Mouse (Mus musculus) embryonic facial prominence, embryonic 13.5 days (tissue): ENCODE results near the gene Elmod1. TPM values are rescaled to one million over a fixed set of nuclear protein-coding genes. Genes with fewer than 3 reads are reported as not detected.

Experiments
- ATAC-seq: fragments of 200-750 bp; cut with Nextera tagmentation; 2 replicates; pipeline ENCODE4 v1.8.0; 2017; ENCODE audit warnings: low read depth; ENCODE audit not compliant: insufficient number of reproducible peaks, insufficient read depth, low FRiP score, low TSS enrichment
- H3K27ac ChIP-seq: fragments of 300-500 bp; sonication (generic); 2 replicates; pipeline ENCODE4 v1.5.1; 2015; ENCODE audit warnings: moderate library complexity, mild to moderate bottlenecking, inconsistent platforms
- H3K27me3 ChIP-seq: fragments of 300-500 bp; sonication (generic); 2 replicates; pipeline ENCODE4 v1.6.1; 2015; ENCODE audit warnings: mild to moderate bottlenecking, inconsistent platforms
- H3K36me3 ChIP-seq: fragments of 300-500 bp; sonication (generic); 2 replicates; pipeline ENCODE4 v1.6.1; 2015; ENCODE audit warnings: mild to moderate bottlenecking, inconsistent platforms
- H3K4me1 ChIP-seq: fragments of 300-500 bp; sonication (generic); 2 replicates; pipeline ENCODE4 v1.6.1; 2015; ENCODE audit warnings: inconsistent platforms
- H3K4me2 ChIP-seq: fragments of 300-500 bp; sonication (generic); 2 replicates; pipeline ENCODE4 v1.6.1; 2015; ENCODE audit warnings: moderate library complexity, mild to moderate bottlenecking, inconsistent platforms
- H3K4me3 ChIP-seq: fragments of 300-500 bp; sonication (generic); 2 replicates; pipeline ENCODE4 v1.5.1; 2015; ENCODE audit warnings: mild to moderate bottlenecking, inconsistent platforms
- H3K9ac ChIP-seq: fragments of 300-500 bp; sonication (generic); 2 replicates; pipeline ENCODE4 v1.6.1; 2015; ENCODE audit warnings: mild to moderate bottlenecking, inconsistent platforms
- H3K9me3 ChIP-seq: fragments of 300-500 bp; sonication (generic); 2 replicates; pipeline ENCODE4 v1.6.1; 2016; ENCODE audit warnings: inconsistent platforms
- WGBS: fragments of 180-500 bp; shearing (Covaris S2); methylation state at CpG from one replicate; pipeline ENCODE4 v1.1.7; 2015; ENCODE audit warnings: mixed read lengths; 5-methylcytosine and 5-hydroxymethylcytosine counted together
- polyA plus RNA-seq: library from polyadenylated mRNA; unstranded; fragments of >200 nt; fragmentation: Nextera tagmentation; extraction: Ambion mirVana; gene quantifications from 2 replicates; pipeline ENCODE4 v1.2.1, GENCODE M21; 2015

Gene Elmod1
- polyA plus RNA-seq, 1 experiment from 2014 or later = 0.67 TPM

GRCm38 (mm10) chr9:53957021-53957420, 18.1 kb downstream of the Elmod1 start:
- WGBS = 74% methylated on average over 11 of the region's 11 CpGs

GRCm38 (mm10) chr9:53954853-53955252, 20.2 kb downstream of the Elmod1 start:
- H3K36me3 ChIP-seq = no peaks in the 10 kb centered on the region
- no peaks in the 10 kb centered on the region for H3K4me1 ChIP-seq
- H3K27ac ChIP-seq = no peak overlapping the region
- no peak overlapping the region for H3K9ac ChIP-seq
- H3K4me2 ChIP-seq = no peak overlapping the region
- H3K9me3 ChIP-seq = no peaks in the 10 kb centered on the region
- H3K4me3 ChIP-seq = no peak overlapping the region
- ATAC-seq = no peak
- 18% methylated on average over 6 of the region's 6 CpGs for WGBS
- H3K27me3 ChIP-seq = no peaks in the 10 kb centered on the region

More at GRCm38 (mm10) chr9:53957021-53957420, 18.1 kb downstream of the Elmod1 start:
- H3K36me3 ChIP-seq = no peaks in the 10 kb centered on the region
- ATAC-seq = no peak
- H3K4me1 ChIP-seq = no peaks in the 10 kb centered on the region
- no peaks in the 10 kb centered on the region for H3K9me3 ChIP-seq
- H3K27ac ChIP-seq = no peak overlapping the region
- H3K4me3 ChIP-seq = no peak overlapping the region
- H3K9ac ChIP-seq = no peak overlapping the region
- H3K4me2 ChIP-seq = no peak overlapping the region
- no peaks in the 10 kb centered on the region for H3K27me3 ChIP-seq

- H3K4me3 ChIP-seq = no peak overlapping the region
- 91% methylated on average over 2 of the region's 2 CpGs for WGBS
- H3K9ac ChIP-seq = no peak overlapping the region
- no peaks in the 10 kb centered on the region for H3K27me3 ChIP-seq
- H3K27ac ChIP-seq = no peak overlapping the region
- ATAC-seq = no peak
- no peak overlapping the region for H3K4me2 ChIP-seq
- no peaks in the 10 kb centered on the region for H3K9me3 ChIP-seq
- no peaks in the 10 kb centered on the region for H3K36me3 ChIP-seq
- peaks cover 4% of the 10 kb centered on the region; the same call in 1 of the 2 replicates for H3K4me1 ChIP-seq
These were observed 27.6 kb downstream of the Elmod1 start for GRCm38 (mm10) chr9:53947463-53947862.

- H3K4me1 ChIP-seq = 0 out of 2 replicates have a peak, but pooled peaks cover 3% of the 10 kb centered on the region
- WGBS = 74% methylated on average over 3 of the region's 3 CpGs
- H3K4me3 ChIP-seq = no peak overlapping the region
- ATAC-seq = no peak
- H3K27me3 ChIP-seq = no peaks in the 10 kb centered on the region
- no peaks in the 10 kb centered on the region for H3K9me3 ChIP-seq
- no peak overlapping the region for H3K27ac ChIP-seq
- H3K4me2 ChIP-seq = no peak overlapping the region
- no peaks in the 10 kb centered on the region for H3K36me3 ChIP-seq
- H3K9ac ChIP-seq = no peak overlapping the region
These were observed 36.5 kb downstream of the Elmod1 start for GRCm38 (mm10) chr9:53938555-53938954.

- no peaks in the 10 kb centered on the region for H3K9me3 ChIP-seq
- H3K27me3 ChIP-seq = no peaks in the 10 kb centered on the region
- no peak overlapping the region for H3K4me3 ChIP-seq
- ATAC-seq = no peak
- H3K27ac ChIP-seq = no peak overlapping the region
- H3K4me1 ChIP-seq = peaks cover 14% of the 10 kb centered on the region
- H3K36me3 ChIP-seq = no peaks in the 10 kb centered on the region
- no peak overlapping the region for H3K9ac ChIP-seq
- no peak overlapping the region for H3K4me2 ChIP-seq
- 66% methylated on average over 13 of the region's 13 CpGs for WGBS
These were observed 40.9 kb downstream of the Elmod1 start for GRCm38 (mm10) chr9:53934179-53934578.

- H3K9me3 ChIP-seq = no peaks in the 10 kb centered on the region
- H3K4me3 ChIP-seq = no peak overlapping the region
- no peak overlapping the region for H3K4me2 ChIP-seq
- H3K27ac ChIP-seq = no peak overlapping the region
- H3K4me1 ChIP-seq = peaks cover 14% of the 10 kb centered on the region
- no peaks in the 10 kb centered on the region for H3K36me3 ChIP-seq
- H3K27me3 ChIP-seq = no peaks in the 10 kb centered on the region
- H3K9ac ChIP-seq = no peak overlapping the region
- WGBS = 84% methylated on average over 4 of the region's 4 CpGs
- no peak for ATAC-seq
These were observed 41.7 kb downstream of the Elmod1 start for GRCm38 (mm10) chr9:53933375-53933774.

GRCm38 (mm10) chr9:53930906-53931305, 44.2 kb downstream of the Elmod1 start:
- H3K9me3 ChIP-seq = no peaks in the 10 kb centered on the region
- WGBS = 25% methylated on average over 7 of the region's 7 CpGs
- H3K4me3 ChIP-seq = no peak overlapping the region
- H3K4me1 ChIP-seq = peaks cover 12% of the 10 kb centered on the region
- no peak overlapping the region for H3K27ac ChIP-seq
- no peak overlapping the region for H3K9ac ChIP-seq
- H3K27me3 ChIP-seq = no peaks in the 10 kb centered on the region
- ATAC-seq = no peak
- H3K4me2 ChIP-seq = no peak overlapping the region
- H3K36me3 ChIP-seq = no peaks in the 10 kb centered on the region

GRCm38 (mm10) chr9:53921061-53921460, 54.0 kb downstream of the Elmod1 start:
- no peaks in the 10 kb centered on the region for H3K4me1 ChIP-seq
- H3K9me3 ChIP-seq = no peaks in the 10 kb centered on the region
- H3K4me2 ChIP-seq = no peak overlapping the region
- 89% methylated on average over 1 of the region's 1 CpGs for WGBS
- H3K27me3 ChIP-seq = no peaks in the 10 kb centered on the region
- no peak overlapping the region for H3K4me3 ChIP-seq
- no peaks in the 10 kb centered on the region for H3K36me3 ChIP-seq
- no peak overlapping the region for H3K27ac ChIP-seq
- H3K9ac ChIP-seq = no peak overlapping the region
- ATAC-seq = no peak

GRCm38 (mm10) chr9:53915929-53916721, 59.0 kb downstream of the Elmod1 start:
- no peak overlapping the region for H3K27ac ChIP-seq
- no peak overlapping the region for H3K4me2 ChIP-seq
- no peaks in the 10 kb centered on the region for H3K36me3 ChIP-seq
- no peaks in the 10 kb centered on the region for H3K4me1 ChIP-seq
- 69% methylated on average over 10 of the region's 10 CpGs for WGBS
- H3K9ac ChIP-seq = no peak overlapping the region
- H3K27me3 ChIP-seq = no peaks in the 10 kb centered on the region
- no peaks in the 10 kb centered on the region for H3K9me3 ChIP-seq
- ATAC-seq = no peak
- H3K4me3 ChIP-seq = no peak overlapping the region

- Histone ChIP-seq H3K27me3 (no peaks in the 10 kb centered on the region), H3K4me2 (no peak overlapping the region), H3K27ac (no peak overlapping the region), H3K4me1 (no peaks in the 10 kb centered on the region), H3K36me3 (no peaks in the 10 kb centered on the region), H3K9ac (no peak overlapping the region), H3K9me3 (no peaks in the 10 kb centered on the region), H3K4me3 (no peak overlapping the region)
- no peak for ATAC-seq
- WGBS = 81% methylated on average over 2 of the region's 2 CpGs
These were observed 64.3 kb downstream of the Elmod1 start for GRCm38 (mm10) chr9:53910823-53911222.

- 87% methylated on average over 5 of the region's 5 CpGs for WGBS
- Histone ChIP-seq H3K36me3 (no peaks in the 10 kb centered on the region), H3K4me2 (no peak overlapping the region), H3K4me3 (no peak overlapping the region), H3K27me3 (no peaks in the 10 kb centered on the region), H3K27ac (no peak overlapping the region), H3K9me3 (no peaks in the 10 kb centered on the region), H3K9ac (no peak overlapping the region), H3K4me1 (no peaks in the 10 kb centered on the region)
- no peak for ATAC-seq
These were observed 64.8 kb downstream of the Elmod1 start for GRCm38 (mm10) chr9:53910331-53910730.

- Histone ChIP-seq H3K27ac (no peak overlapping the region), H3K27me3 (no peaks in the 10 kb centered on the region), H3K4me2 (no peak overlapping the region), H3K36me3 (no peaks in the 10 kb centered on the region), H3K4me1 (no peaks in the 10 kb centered on the region), H3K9me3 (no peaks in the 10 kb centered on the region), H3K4me3 (no peak overlapping the region), H3K9ac (no peak overlapping the region)
- ATAC-seq = no peak
- 80% methylated on average over 10 of the region's 10 CpGs for WGBS
These were observed 68.3 kb downstream of the Elmod1 start for GRCm38 (mm10) chr9:53906798-53907197.
